Mouse (Mus musculus) testis, adult 2 months (tissue): Measurements from ENCODE around the gene Tssc4. TPM values are rescaled to one million over a fixed set of nuclear protein-coding genes. Genes with fewer than 3 reads are reported as not detected.

Experiments used
- H3K27ac ChIP-seq: fragments of 200-500 bp; 2 replicates; pipeline ENCODE4 v1.5.1; 2012; ENCODE audit warnings: low read depth, low read length; ENCODE audit not compliant: control insufficient read depth, insufficient read depth
- H3K27me3 ChIP-seq: fragments of 200-500 bp; 2 replicates; pipeline ENCODE4 v1.6.1; 2012; ENCODE audit warnings: mild to moderate bottlenecking, low read length, moderate library complexity; ENCODE audit not compliant: control insufficient read depth, insufficient read depth
- H3K36me3 ChIP-seq: fragments of 200-500 bp; 2 replicates; pipeline ENCODE4 v1.6.1; 2012; ENCODE audit warnings: mild to moderate bottlenecking, low read length; ENCODE audit not compliant: control insufficient read depth, insufficient read depth
- H3K4me1 ChIP-seq: fragments of 200-500 bp; 2 replicates; pipeline ENCODE4 v1.6.1; 2012; ENCODE audit warnings: low read length; ENCODE audit not compliant: control insufficient read depth, insufficient read depth
- H3K4me3 ChIP-seq: fragments of 200-500 bp; 2 replicates; pipeline ENCODE4 v1.5.1; 2012; ENCODE audit warnings: low read depth, mild to moderate bottlenecking, low read length, moderate library complexity, mixed read lengths; ENCODE audit not compliant: control insufficient read depth
- CTCF ChIP-seq: fragments of 200-500 bp; IDR thresholded peaks from 2 replicates; pipeline ENCODE4 v1.5.1; 2012; ENCODE audit warnings: low read depth, mild to moderate bottlenecking, inconsistent platforms, low read length, moderate library complexity; ENCODE audit not compliant: control insufficient read depth, insufficient read depth, insufficient replicate concordance
- POLR2A ChIP-seq: fragments of 200-500 bp; IDR thresholded peaks from 2 replicates; pipeline ENCODE4 v1.6.1; 2012; ENCODE audit warnings: low read depth, mild to moderate bottlenecking, inconsistent platforms, low read length, moderate library complexity; ENCODE audit not compliant: control insufficient read depth
- polyA plus RNA-seq: library from polyadenylated mRNA; depleted of rRNA; stranded (reverse); fragments of >200 nt; gene quantifications from 2 replicates; pipeline ENCODE4 v1.2.3, GENCODE M21; 2012

Tssc4 gene
- polyA plus RNA-seq, 1 experiment: 43.7 TPM

- Histone ChIP-seq H3K4me3 (peak overlapping the region; percentile 94), H3K36me3 (no peaks in the 10 kb centered on the region), H3K4me1 (peaks cover 15% of the 10 kb centered on the region), H3K27me3 (no peaks in the 10 kb centered on the region), H3K27ac (peak overlapping the region; percentile 90)
- TF ChIP-seq CTCF (0 out of 2 replicates have a peak, but pooled peaks have one; percentile 11), POLR2A (no peak)
These were observed 827 bp downstream of the Tssc4 start for GRCm38 (mm10) chr7:143069751-143070400.

GRCm38 (mm10) chr7:143070506-143071070 is 1.5 kb downstream of the Tssc4 start:
- peaks cover 15% of the 10 kb centered on the region for H3K4me1 ChIP-seq
- H3K4me3 ChIP-seq: peak overlapping the region; percentile 94
- no peaks in the 10 kb centered on the region for H3K27me3 ChIP-seq
- no peak for TF ChIP-seq CTCF
- no peak; the same call in 1 of the 2 replicates for TF ChIP-seq POLR2A
- 0 out of 2 replicates have a peak overlapping the region, but pooled peaks have one; percentile 5 for H3K27ac ChIP-seq
- no peaks in the 10 kb centered on the region for H3K36me3 ChIP-seq

GRCm38 (mm10) chr7:143072605-143073004 is 3.6 kb downstream of the Tssc4 start:
- TF ChIP-seq POLR2A (no peak), CTCF (no peak)
- Histone ChIP-seq H3K27ac (no peak overlapping the region), H3K4me3 (no peak overlapping the region), H3K27me3 (no peaks in the 10 kb centered on the region), H3K36me3 (no peaks in the 10 kb centered on the region), H3K4me1 (peaks cover 15% of the 10 kb centered on the region)

- TF ChIP-seq CTCF (0 out of 2 replicates have a peak, but pooled peaks have one; percentile 10), POLR2A (no peak)
- no peak overlapping the region for H3K27ac ChIP-seq
These were observed 4.0 kb downstream of the Tssc4 start for GRCm38 (mm10) chr7:143073086-143073485.

GRCm38 (mm10) chr7:143075394-143075793 is 6.3 kb downstream of the Tssc4 start:
- H3K36me3 ChIP-seq: no peaks in the 10 kb centered on the region
- no peak for TF ChIP-seq CTCF
- no peak overlapping the region for H3K27ac ChIP-seq
- peaks cover 3% of the 10 kb centered on the region for H3K4me1 ChIP-seq
- no peak overlapping the region for H3K4me3 ChIP-seq
- H3K27me3 ChIP-seq: no peaks in the 10 kb centered on the region

More at GRCm38 (mm10) chr7:143073086-143073485, 4.0 kb downstream of the Tssc4 start:
- Histone ChIP-seq H3K36me3 (no peaks in the 10 kb centered on the region), H3K4me1 (peaks cover 14% of the 10 kb centered on the region), H3K27me3 (no peaks in the 10 kb centered on the region), H3K4me3 (no peak overlapping the region)

GRCm38 (mm10) chr7:143077351-143077750 is 8.3 kb downstream of the Tssc4 start:
- TF ChIP-seq CTCF (no peak), POLR2A (no peak)
- no peaks in the 10 kb centered on the region for H3K27me3 ChIP-seq
- no peaks in the 10 kb centered on the region for H3K36me3 ChIP-seq
- no peaks in the 10 kb centered on the region for H3K4me1 ChIP-seq
- no peak overlapping the region for H3K27ac ChIP-seq
- no peak overlapping the region for H3K4me3 ChIP-seq

DNA sequence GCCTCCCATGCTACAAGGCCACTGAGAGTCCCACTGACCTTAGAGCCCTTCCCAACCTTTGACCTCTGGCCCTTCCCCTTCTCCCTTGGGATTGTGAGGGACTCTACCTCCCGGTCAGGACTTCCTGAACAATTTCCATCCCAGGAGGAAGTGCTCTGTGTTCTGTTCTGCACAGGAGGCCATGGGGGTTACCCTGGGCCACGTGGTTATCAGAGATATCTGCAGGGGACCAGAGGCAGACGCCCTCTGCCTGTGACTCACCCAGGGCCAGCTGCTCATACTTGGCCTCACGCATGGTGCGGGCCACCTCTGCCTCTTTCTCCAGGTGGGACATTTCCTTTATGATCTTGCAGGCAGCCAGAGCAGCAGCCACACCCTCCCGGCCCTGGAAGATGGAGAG is 13.0 kb downstream of the Tssc4 start:
- Histone ChIP-seq H3K4me1 (no peaks in the 10 kb centered on the region), H3K36me3 (no peaks in the 10 kb centered on the region)

DNA sequence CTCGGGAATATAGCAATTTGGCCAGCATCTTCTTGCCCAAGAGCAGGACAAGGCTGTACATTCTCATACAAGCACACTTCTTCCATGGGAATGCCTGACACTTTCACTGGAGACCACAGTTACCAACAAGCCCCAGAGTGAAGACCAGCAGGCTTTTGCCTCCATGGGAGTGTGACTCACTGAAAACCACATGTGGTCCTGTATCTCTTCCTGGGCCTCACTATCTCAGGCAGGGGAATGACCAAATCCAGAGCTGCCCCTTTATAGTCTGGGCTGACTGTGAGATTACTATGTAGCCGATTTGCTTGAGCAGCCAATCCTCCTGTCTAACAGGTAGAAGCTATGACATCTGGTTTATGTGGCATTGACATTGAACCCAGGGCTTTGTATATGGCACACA is 14.7 kb downstream of the Tssc4 start:
- TF ChIP-seq POLR2A (no peak), CTCF (no peak)
- Histone ChIP-seq H3K27ac (no peak overlapping the region), H3K4me1 (no peaks in the 10 kb centered on the region), H3K4me3 (no peak overlapping the region), H3K36me3 (no peaks in the 10 kb centered on the region), H3K27me3 (no peaks in the 10 kb centered on the region)

More for the DNA sequence above, 13.0 kb downstream of the Tssc4 start:
- no peak overlapping the region for H3K4me3 ChIP-seq
- no peak overlapping the region for H3K27ac ChIP-seq
- no peaks in the 10 kb centered on the region for H3K27me3 ChIP-seq
- TF ChIP-seq CTCF: no peak
- no peak for TF ChIP-seq POLR2A
